Mouse (Mus musculus) testis, adult 2 months (tissue): ENCODE data around the gene Adam12.

Experiments
- CTCF ChIP-seq: fragments of 200-500 bp; IDR thresholded peaks from 2 replicates; pipeline ENCODE4 v1.5.1; 2012; ENCODE audit warnings: low read depth, mild to moderate bottlenecking, inconsistent platforms, low read length, moderate library complexity; ENCODE audit not compliant: control insufficient read depth, insufficient read depth, insufficient replicate concordance
- POLR2A ChIP-seq: fragments of 200-500 bp; IDR thresholded peaks from 2 replicates; pipeline ENCODE4 v1.6.1; 2012; ENCODE audit warnings: low read depth, mild to moderate bottlenecking, inconsistent platforms, low read length, moderate library complexity; ENCODE audit not compliant: control insufficient read depth

DNA sequence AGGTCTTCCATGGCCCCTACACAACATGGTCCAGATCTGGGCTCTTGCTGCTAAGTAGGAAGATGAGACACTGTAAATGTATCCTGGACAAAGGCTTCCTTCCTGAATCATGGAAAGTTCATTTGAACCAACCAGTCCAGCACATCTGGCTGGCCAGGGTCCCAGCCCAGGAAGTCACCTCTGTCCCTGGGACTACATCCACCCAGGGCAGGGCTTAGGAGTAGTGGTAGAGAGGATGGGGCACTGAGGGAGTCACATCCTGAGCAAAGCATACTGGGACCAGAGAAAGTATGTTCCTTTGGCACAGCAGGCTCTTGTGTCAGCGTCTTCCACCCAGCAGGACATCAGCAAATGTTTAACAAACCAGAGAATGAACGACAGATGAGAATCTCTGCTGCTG is 306.2 kb downstream of the Adam12 start:
- TF ChIP-seq CTCF, result no peak
- TF ChIP-seq POLR2A, result no peak
